Mouse (Mus musculus) lung, postnatal 0 days (tissue): ENCODE data around the gene Gm10184.

Experiments used
- CTCF ChIP-seq: IDR thresholded peaks from 2 replicates; pipeline ENCODE4 v1.5.1; 2016; ENCODE audit warnings: antibody characterized with exemption, mild to moderate bottlenecking
- EP300 ChIP-seq: IDR thresholded peaks from 2 replicates; pipeline ENCODE4 v1.6.1; 2016; ENCODE audit warnings: antibody characterized with exemption, mild to moderate bottlenecking, control low read depth

DNA sequence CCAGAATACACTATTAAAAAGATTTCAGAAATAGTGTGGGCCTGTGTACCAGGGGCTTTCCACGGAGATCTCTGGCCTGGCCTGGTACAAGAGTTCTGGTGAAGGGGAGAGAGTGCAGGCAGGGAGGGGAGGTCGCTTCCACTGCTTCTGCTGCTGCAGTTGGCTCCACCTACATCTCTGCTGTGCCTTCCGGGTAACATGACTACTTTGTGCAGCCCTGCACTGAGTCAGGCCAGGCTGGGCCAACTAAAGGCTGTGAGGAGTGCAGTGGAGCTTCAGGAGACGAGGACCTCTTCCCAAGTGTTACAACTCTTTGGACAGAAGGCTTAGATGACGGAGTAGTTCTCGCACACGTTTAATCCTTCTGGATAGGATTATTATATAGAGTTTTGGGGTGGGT lies 9.6 kb downstream of the Gm10184 start:
- TF ChIP-seq CTCF (no peak), EP300 (no peak)
